ENCODE assay signal across 8 mouse cellular contexts in genomic region chr17:49615241-49615651, GRCm38 (mm10). TPM values are rescaled to one million over a fixed set of nuclear protein-coding genes. Genes with fewer than 3 reads are reported as not detected.
DNase-seq lines count a peak whose midpoint lies in the region; ATAC-seq and TF ChIP-seq lines count a peak whose summit lies in the region.

No protein-coding gene starts in this region.

- H3ac ChIP-seq in C2C12 (ENCODE audit: control insufficient read depth, insufficient read length, low read depth): peak overlapping the region; percentile 53

- TF ChIP-seq POLR2A in heart, adult 2 months (IDR thresholded peaks at IDR 0.05; ENCODE audit: insufficient read depth, low read depth, low read length): no peak

- H3K9ac ChIP-seq in heart, adult 2 months (ENCODE audit: low read depth, low read length): peak overlapping the region; percentile 19; the same call in 1 of the 2 replicates
- H3K9ac ChIP-seq in forebrain, embryonic 14.5 days (ENCODE audit: low read length): peak overlapping the region; percentile 64
- no peak overlapping the region for H3K9ac ChIP-seq in liver, embryonic 16.5 days (ENCODE audit: low read depth, low read length)

- TF ChIP-seq CTCF in heart, adult 2 months (IDR thresholded peaks at IDR 0.05): no peak
- no peak for TF ChIP-seq CTCF in C2C12 (IDR thresholded peaks at IDR 0.05; ENCODE audit: control insufficient read depth, insufficient read depth, insufficient read length)

- peak overlapping the region; percentile 43 for H3K4me3 ChIP-seq in heart, adult 2 months
- no peak overlapping the region for H3K4me3 ChIP-seq in C2C12 (ENCODE audit: insufficient read depth, poor library complexity, severe bottlenecking)
- H3K4me3 ChIP-seq in forebrain, embryonic 14.5 days (ENCODE audit: low read depth, low read length): peak overlapping the region; percentile 60
- peak overlapping the region; percentile 47 for H3K4me3 ChIP-seq in liver, embryonic 16.5 days (ENCODE audit: low read depth, low read length)

- no peaks in the 10 kb centered on the region for H3K4me1 ChIP-seq in heart, adult 2 months (ENCODE audit: control insufficient read depth, insufficient read depth, low read length)
- 0 out of 2 replicates have a peak, but pooled peaks cover 5% of the 10 kb centered on the region for H3K4me1 ChIP-seq in forebrain, embryonic 14.5 days (ENCODE audit: control insufficient read depth, insufficient read depth, low read length)
- no peaks in the 10 kb centered on the region for H3K4me1 ChIP-seq in liver, embryonic 16.5 days (ENCODE audit: control insufficient read depth, low read depth, low read length)

- no peaks in the 10 kb centered on the region for H3K79me3 ChIP-seq in C2C12 (ENCODE audit: low read depth)

- no peaks in the 10 kb centered on the region for H3K36me3 ChIP-seq in heart, adult 2 months (ENCODE audit: control insufficient read depth, insufficient read depth, low read length)
- H3K36me3 ChIP-seq in C2C12 (ENCODE audit: control insufficient read depth, insufficient read depth): no peaks in the 10 kb centered on the region
- no peaks in the 10 kb centered on the region for H3K36me3 ChIP-seq in forebrain, embryonic 14.5 days (ENCODE audit: control insufficient read depth, insufficient read depth, low read length)
- H3K36me3 ChIP-seq in liver, embryonic 16.5 days (ENCODE audit: control insufficient read depth, insufficient read depth): no peaks in the 10 kb centered on the region

- no peak for TF ChIP-seq EP300 in heart, adult 2 months (IDR thresholded peaks at IDR 0.05; ENCODE audit: insufficient read depth, low read depth, low read length)

- WGBS in heart, adult 2 months: 4% methylated on average over 26 of the region's 26 CpGs
- WGBS in forebrain, embryonic 14.5 days: under 1% methylated on average over 25 of the region's 26 CpGs
- under 1% methylated on average over 26 of the region's 26 CpGs for WGBS in liver, embryonic 16.5 days (ENCODE audit: insufficient replicate concordance)

- intact Hi-C loops in heart, adult 2 months (cut with DNase I): no loop called here
- intact Hi-C loops in left cerebral cortex, postnatal 25 days (cut with DNase I): no loop called here

- DNase-seq in heart, adult 2 months: no peak
- no peak for DNase-seq in heart, adult 18-20 months
- no peak for DNase-seq in forebrain, embryonic 14.5 days (ENCODE audit: low spot score)
- DNase-seq in left cerebral cortex, postnatal 25 days (ENCODE audit: low spot score in 2 of 2): no peak
- DNase-seq in spleen, postnatal 14 days (ENCODE audit: low spot score in 2 of 2): no peak

- H3K27me3 ChIP-seq in heart, adult 2 months (ENCODE audit: control insufficient read depth, insufficient read depth, low read length): no peaks in the 10 kb centered on the region
- no peaks in the 10 kb centered on the region for H3K27me3 ChIP-seq in C2C12 (ENCODE audit: control insufficient read depth, insufficient read depth, insufficient read length)
- no peaks in the 10 kb centered on the region for H3K27me3 ChIP-seq in forebrain, embryonic 14.5 days (replicated peaks; ENCODE audit: control insufficient read depth, insufficient read depth, low read length)
- no peaks in the 10 kb centered on the region; the same call in 1 of the 2 replicates for H3K27me3 ChIP-seq in liver, embryonic 16.5 days (ENCODE audit: control insufficient read depth, insufficient read depth, low read depth, low read length)

- peak; percentile 82 for ATAC-seq in forebrain, embryonic 14.5 days
- peak; percentile 30; the same call in 1 of the 2 replicates for ATAC-seq in liver, embryonic 16.5 days (ENCODE audit: low read depth)
- ATAC-seq in activated CD4-positive, CD25-positive, alpha-beta regulatory T cell, adult 4 months: no peak

- peak overlapping the region; percentile 95 for H3K4me2 ChIP-seq in forebrain, embryonic 14.5 days (ENCODE audit: low read length)
- peak overlapping the region; percentile 60 for H3K4me2 ChIP-seq in liver, embryonic 16.5 days (ENCODE audit: low read depth, low read length)

- H3K27ac ChIP-seq in heart, adult 2 months: no peak overlapping the region
- no peak overlapping the region for H3K27ac ChIP-seq in forebrain, embryonic 14.5 days (ENCODE audit: low read depth, low read length)
- H3K27ac ChIP-seq in liver, embryonic 16.5 days (ENCODE audit: low read length): no peak overlapping the region

- H3K9me3 ChIP-seq in forebrain, embryonic 14.5 days (replicated peaks; ENCODE audit: control insufficient read depth, low read length): no peaks in the 10 kb centered on the region
- H3K9me3 ChIP-seq in liver, embryonic 16.5 days (replicated peaks; ENCODE audit: control insufficient read depth, low read length): no peaks in the 10 kb centered on the region

- no peaks in the 10 kb centered on the region for H3K79me2 ChIP-seq in heart, adult 2 months (replicated peaks; ENCODE audit: control insufficient read depth, insufficient read depth, low read length)
- H3K79me2 ChIP-seq in C2C12 (ENCODE audit: control insufficient read depth, insufficient read depth): no peaks in the 10 kb centered on the region

TF ChIP-seq in C2C12, 6 proteins besides CTCF, POLR2A, EP300 and RAD21:
- TF ChIP-seq FOSL1 (IDR thresholded peaks at IDR 0.05; ENCODE audit: insufficient read depth, low read length, poor library complexity, severe bottlenecking) (no peak), MAX (IDR thresholded peaks at IDR 0.05) (no peak), USF1 (IDR thresholded peaks at IDR 0.05; ENCODE audit: low read depth) (no peak), CEBPB (IDR thresholded peaks at IDR 0.05; ENCODE audit: low read depth) (no peak)
TF ChIP-seq in C2C12: peak in this region for 0.

RNA-seq across cellular contexts. Expression of gene Kif6, which starts 0.3 kb away (rescaled TPM):
- total RNA-seq in heart, adult 2 months (2021): 1 to 10 TPM; 2.3 to 2.6 TPM
- polyA plus RNA-seq in heart, adult 2 months (2012; rRNA removed): 2.1 and 4.0 TPM in 2 replicates
- 1 to 10 TPM; 1.2 to 3.5 TPM for total RNA-seq in heart, adult 18-20 months (2021)
- polyA plus RNA-seq in C2C12 (2012; fragmentation: generic; extraction: Trizol): 0.27 TPM
- 1.2 and 2.7 TPM in 2 replicates for polyA plus RNA-seq in forebrain, embryonic 14.5 days (2014; fragmentation: Nextera tagmentation; extraction: Ambion mirVana)
- 0.05 and 0.11 TPM in 2 replicates for polyA plus RNA-seq in liver, embryonic 16.5 days (2015; fragmentation: Nextera tagmentation; extraction: Ambion mirVana)
- total RNA-seq in left cerebral cortex, postnatal 25 days (2021): 1 to 10 TPM; 1.4 to 2.2 TPM
- not detected for polyA plus RNA-seq in activated CD4-positive, CD25-positive, alpha-beta regulatory T cell, adult 4 months (2017; shearing (Covaris generic))

RNA-seq across cellular contexts. Expression of gene Daam2, which starts 51.1 kb away (rescaled TPM):
- 1 to 10 TPM; 6.4 to 8.8 TPM for total RNA-seq in heart, adult 2 months (2021)
- 4.0 and 6.6 TPM in 2 replicates for polyA plus RNA-seq in heart, adult 2 months (2012; rRNA removed)
- 1 to 10 TPM; 5.9 to 7.2 TPM for total RNA-seq in heart, adult 18-20 months (2021)
- polyA plus RNA-seq in C2C12 (2012; fragmentation: generic; extraction: Trizol): 1.5 TPM
- polyA plus RNA-seq in forebrain, embryonic 14.5 days (2014; fragmentation: Nextera tagmentation; extraction: Ambion mirVana): 1.0 and 1.2 TPM in 2 replicates
- polyA plus RNA-seq in liver, embryonic 16.5 days (2015; fragmentation: Nextera tagmentation; extraction: Ambion mirVana): 0.26 and 0.29 TPM in 2 replicates
- 10 to 100 TPM; 48.9 to 54.1 TPM for total RNA-seq in left cerebral cortex, postnatal 25 days (2021)
- polyA plus RNA-seq in activated CD4-positive, CD25-positive, alpha-beta regulatory T cell, adult 4 months (2017; shearing (Covaris generic)): under 1 TPM in 1 of 2 experiments, not detected in 1; 0.13 TPM
